9 mouse cellular contexts compared by ENCODE assay signal in the genomic region with DNA sequence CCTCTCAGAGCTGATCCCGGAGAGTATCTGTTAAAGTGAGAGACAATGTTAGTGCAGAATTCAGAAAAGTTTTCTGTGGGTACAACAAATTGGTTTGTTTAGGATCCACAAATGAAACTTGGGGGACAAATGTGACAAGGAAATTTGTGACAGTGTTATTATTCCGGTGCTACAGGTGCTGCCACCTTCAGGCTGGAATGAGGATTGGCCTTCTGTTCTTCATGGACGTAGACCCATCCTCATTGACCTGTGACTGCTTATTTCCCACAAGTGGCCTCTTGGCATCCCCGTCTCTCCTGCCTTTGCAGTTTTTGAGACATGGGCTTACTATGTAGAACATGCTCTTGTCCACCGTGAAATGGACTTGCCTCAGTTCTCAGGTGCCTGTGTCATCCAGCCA.
DNase-seq lines count a peak whose midpoint lies in the region; ATAC-seq and TF ChIP-seq lines count a peak whose summit lies in the region.
"Had no signal": no experiment of that assay in that cellular context is flagged by ENCODE, and none has a peak within 500 bp of the region (broad histone marks: within the 10 kb centered on the region; RNA-seq: fewer than 3 reads in every experiment).

No protein-coding gene starts in this region.

- intact Hi-C loops in gastrocnemius, adult 2 months (cut with DNase I) = no loop called here

- WGBS in midbrain, postnatal 0 days = 75% methylated on average over 5 of the region's 5 CpGs
- 71% methylated on average over 5 of the region's 5 CpGs for WGBS in midbrain, embryonic 11.5 days

- H3K9ac ChIP-seq in midbrain, postnatal 0 days (replicated peaks; ENCODE audit: low read length, poor library complexity, severe bottlenecking) = no peak overlapping the region
- H3K9ac ChIP-seq in midbrain, embryonic 11.5 days (ENCODE audit: low read length) = no peak overlapping the region

- H3K4me2 ChIP-seq in midbrain, postnatal 0 days (ENCODE audit: low read depth, low read length, poor library complexity, severe bottlenecking) = no peak overlapping the region
- H3K4me2 ChIP-seq in midbrain, embryonic 11.5 days = no peak overlapping the region

- ATAC-seq in midbrain, postnatal 0 days (ENCODE audit: low FRiP score) = no peak
- ATAC-seq in midbrain, embryonic 11.5 days (ENCODE audit: low FRiP score) = no peak
- peak; percentile 73; the same call in 1 of the 2 replicates for ATAC-seq in common myeloid progenitor, adult 5-6 weeks (replicated peaks; ENCODE audit: low read depth, poor library complexity, severe bottlenecking)

- no peaks in the 10 kb centered on the region for H3K9me3 ChIP-seq in midbrain, postnatal 0 days (ENCODE audit: low read length)
- H3K9me3 ChIP-seq in midbrain, embryonic 11.5 days (ENCODE audit: control insufficient read depth, low read length) = no peaks in the 10 kb centered on the region

- peak; percentile 48 for TF ChIP-seq CTCF in gastrocnemius, adult 2 months (IDR thresholded peaks at IDR 0.05)
- peak; percentile 37 for TF ChIP-seq CTCF in midbrain, postnatal 0 days (IDR thresholded peaks at IDR 0.05)

- H3K4me3 ChIP-seq in gastrocnemius, adult 2 months = no peak overlapping the region
- H3K4me3 ChIP-seq in midbrain, postnatal 0 days (ENCODE audit: low read depth, low read length) = no peak overlapping the region
- no peak overlapping the region for H3K4me3 ChIP-seq in midbrain, embryonic 11.5 days (ENCODE audit: low read depth, low read length)

- H3K27ac ChIP-seq in gastrocnemius, adult 2 months = no peak overlapping the region
- H3K27ac ChIP-seq in midbrain, postnatal 0 days (ENCODE audit: low read depth, low read length) = no peak overlapping the region
- H3K27ac ChIP-seq in midbrain, embryonic 11.5 days (ENCODE audit: low read depth, low read length) = no peak overlapping the region

- no peaks in the 10 kb centered on the region for H3K27me3 ChIP-seq in midbrain, postnatal 0 days (ENCODE audit: insufficient read depth, low read length)
- no peaks in the 10 kb centered on the region for H3K27me3 ChIP-seq in midbrain, embryonic 11.5 days (ENCODE audit: control insufficient read depth, insufficient read depth, low read length)
- no peaks in the 10 kb centered on the region for H3K27me3 ChIP-seq in splenic B cell, adult 2 months (ENCODE audit: control insufficient read depth, insufficient read depth, low read length, poor library complexity, severe bottlenecking)

- no peaks in the 10 kb centered on the region for H3K36me3 ChIP-seq in midbrain, postnatal 0 days (ENCODE audit: insufficient read depth, low read length)
- H3K36me3 ChIP-seq in midbrain, embryonic 11.5 days (ENCODE audit: control insufficient read depth, insufficient read depth, low read length) = no peaks in the 10 kb centered on the region
- no peaks in the 10 kb centered on the region for H3K36me3 ChIP-seq in splenic B cell, adult 2 months (ENCODE audit: control insufficient read depth, insufficient read depth, low read length, poor library complexity, severe bottlenecking)

- no peaks in the 10 kb centered on the region for H3K4me1 ChIP-seq in midbrain, postnatal 0 days (ENCODE audit: insufficient read depth, low read length)
- H3K4me1 ChIP-seq in midbrain, embryonic 11.5 days (ENCODE audit: control insufficient read depth, insufficient read depth, low read length) = no peaks in the 10 kb centered on the region

- no peak for DNase-seq in gastrocnemius, adult 2 months
- no peak for DNase-seq in gastrocnemius, adult 8-10 months (ENCODE audit: low spot score in 2 of 2)
- no peak for DNase-seq in midbrain, postnatal 0 days (ENCODE audit: low spot score)
- DNase-seq in midbrain, embryonic 11.5 days (ENCODE audit: low spot score, missing footprints) = no peak
- DNase-seq in splenic B cell, adult 2 months (ENCODE audit: low read depth, low spot score) = peak; percentile 42
- no peak for DNase-seq in adrenal gland, adult 8-10 months
- no peak for DNase-seq in layer of hippocampus, postnatal 10 days (ENCODE audit: low spot score in 2 of 2)
- DNase-seq: cerebellum, adult 11 months had no signal
